Mouse (Mus musculus): ENCODE results near the gene Padi6. TPM values are rescaled to one million over a fixed set of nuclear protein-coding genes. Genes with fewer than 3 reads are reported as not detected.

Padi6 gene
- total RNA-seq, 2 experiments from 2014 or later, result not detected

GRCm38 (mm10) chr4:140750328-140750727, 7.9 kb upstream of the Padi6 start:
- DNase-seq, result peak; percentile 36

- no peak for DNase-seq
Observed at GRCm38 (mm10) chr4:140747978-140748377, 5.5 kb upstream of the Padi6 start.

DNA sequence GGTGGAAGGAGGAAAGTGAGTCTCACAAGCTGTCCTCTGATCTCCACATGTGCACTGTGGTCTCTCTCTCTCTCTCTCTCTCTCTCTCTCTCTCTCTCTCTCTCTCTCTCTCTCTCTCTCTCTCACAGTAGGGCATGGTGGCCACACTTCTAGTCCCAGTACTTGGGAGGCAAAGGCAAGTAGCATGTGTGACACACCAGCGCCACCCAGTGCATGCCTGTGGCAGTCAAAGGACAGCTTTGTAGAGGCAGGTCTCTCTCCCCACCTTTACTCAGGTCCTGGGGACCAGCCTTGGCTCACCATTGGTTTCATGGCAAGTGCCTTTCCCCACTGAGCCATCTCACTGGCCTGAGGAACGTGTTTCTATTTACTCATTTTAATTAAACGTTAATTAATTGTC, 2.2 kb upstream of the Padi6 start:
- DNase-seq, result peak; percentile 52

DNA sequence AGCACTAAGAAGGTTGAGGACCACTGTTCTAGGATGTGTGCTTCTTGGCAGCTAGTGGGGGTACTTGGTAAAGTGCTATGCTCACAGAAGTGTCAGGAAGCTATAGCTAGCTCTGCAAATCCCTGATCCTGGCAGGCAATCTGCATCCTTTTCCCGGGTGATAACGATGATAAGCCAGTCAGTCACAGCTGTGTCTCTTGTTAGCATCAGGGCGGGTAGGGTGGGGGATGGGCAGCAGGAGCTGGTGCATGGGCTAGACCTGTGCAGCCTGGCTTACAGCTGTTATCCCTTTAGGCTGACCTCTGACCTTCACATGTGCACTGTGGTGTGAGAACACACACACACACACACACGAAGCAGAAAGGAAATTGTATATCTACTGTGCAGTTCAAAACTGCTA, 643 bp upstream of the Padi6 start:
- no peak for DNase-seq

DNA sequence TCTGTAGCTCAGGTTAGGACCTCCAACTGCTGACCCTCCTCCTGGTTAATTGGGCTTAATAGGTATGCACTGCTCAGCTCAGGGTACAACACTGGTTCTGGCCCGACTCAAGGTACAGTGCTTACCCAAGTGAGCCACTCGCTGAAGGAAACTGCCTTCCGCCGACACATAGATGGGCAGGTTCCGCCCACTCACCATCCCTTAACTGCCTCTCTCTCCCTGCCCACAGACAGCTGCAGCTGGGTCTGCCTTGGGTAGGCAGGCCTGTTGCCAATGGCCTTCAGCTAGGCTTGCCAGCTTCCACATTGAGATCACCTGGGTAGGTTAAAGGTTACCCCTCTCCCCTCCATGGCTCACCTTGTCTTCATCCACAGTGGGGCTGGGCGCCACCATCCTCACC, 1.0 kb downstream of the Padi6 start:
- DNase-seq, result no peak

GRCm38 (mm10) chr4:140740655-140741054, 1.8 kb downstream of the Padi6 start:
- no peak for DNase-seq

GRCm38 (mm10) chr4:140732871-140733270, 9.6 kb downstream of the Padi6 start:
- DNase-seq, result no peak

GRCm38 (mm10) chr4:140731654-140732053, 10.8 kb downstream of the Padi6 start:
- no peak for DNase-seq

GRCm38 (mm10) chr4:140726907-140727306, 15.5 kb downstream of the Padi6 start:
- DNase-seq, result no peak

DNA sequence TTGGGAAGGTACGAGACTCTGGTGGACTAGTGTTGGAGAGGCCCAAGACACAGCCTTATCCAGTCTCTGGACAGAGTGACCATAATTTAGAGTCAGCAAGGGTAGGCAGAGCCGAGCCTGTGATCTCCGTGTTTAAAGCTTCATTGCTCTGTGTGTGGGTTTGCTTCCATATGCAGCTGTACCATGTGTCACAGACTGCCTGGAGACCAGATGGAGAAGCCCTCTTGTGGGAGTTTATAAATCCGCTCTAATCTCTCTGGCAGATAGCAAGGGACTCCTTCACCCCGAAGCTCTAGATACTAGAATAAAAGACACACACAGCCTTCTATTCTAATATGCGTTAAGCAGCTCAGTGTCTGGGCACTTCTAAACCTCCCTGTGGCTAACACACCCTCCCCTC, 17.7 kb downstream of the Padi6 start:
- no peak for DNase-seq

- DNase-seq, result no peak
Observed at GRCm38 (mm10) chr4:140723801-140724200, 18.6 kb downstream of the Padi6 start.

GRCm38 (mm10) chr4:140723192-140723591, 19.3 kb downstream of the Padi6 start:
- DNase-seq, result no peak

- DNase-seq, result no peak
Observed at GRCm38 (mm10) chr4:140722710-140723109, 19.7 kb downstream of the Padi6 start.

GRCm38 (mm10) chr4:140721968-140722490, 20.4 kb downstream of the Padi6 start:
- no peak for DNase-seq

- no peak for DNase-seq
Observed at GRCm38 (mm10) chr4:140720091-140720490, 22.4 kb downstream of the Padi6 start.

DNA sequence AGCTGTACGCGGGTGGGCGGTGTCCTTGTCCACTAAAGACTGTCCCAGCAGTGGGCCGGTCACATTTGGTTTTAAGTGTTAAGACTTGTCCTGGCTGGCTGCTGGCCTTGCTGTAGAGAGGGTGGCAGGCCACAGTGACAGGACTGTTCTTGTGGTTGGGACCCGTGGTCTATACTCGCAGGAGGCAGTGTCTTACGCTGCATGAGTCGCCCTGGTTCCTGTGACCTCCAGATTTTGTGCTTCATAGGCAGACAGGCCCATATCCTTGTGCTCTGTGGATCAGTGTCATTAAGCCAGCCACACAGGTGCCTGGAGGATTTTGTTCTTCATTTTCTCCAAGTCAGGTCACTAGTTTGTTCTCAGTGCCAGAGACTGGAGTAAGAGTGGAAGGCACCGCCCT, 24.0 kb downstream of the Padi6 start:
- no peak for DNase-seq

- DNase-seq, result no peak
Observed at GRCm38 (mm10) chr4:140716994-140717393, 25.4 kb downstream of the Padi6 start.

DNA sequence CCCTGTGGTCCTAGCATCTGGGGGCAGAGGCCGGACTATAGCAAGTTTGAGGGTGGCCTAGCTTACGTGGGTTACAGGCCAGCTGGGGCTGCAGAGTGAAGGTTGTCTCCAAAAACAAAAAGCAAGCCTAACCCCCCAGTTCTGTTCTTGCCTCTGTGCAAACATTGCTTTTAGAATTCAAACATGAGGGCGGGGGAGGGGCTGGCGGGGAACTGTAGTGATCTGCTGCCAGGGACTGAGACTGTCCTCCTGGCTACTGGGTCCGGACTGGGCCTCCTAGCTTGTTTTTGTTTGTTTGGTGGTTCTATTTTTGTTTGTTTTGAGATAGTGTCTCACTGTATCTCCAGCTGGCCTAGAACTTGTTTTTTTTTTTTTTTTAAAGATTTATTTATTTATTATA, 27.9 kb downstream of the Padi6 start:
- no peak for DNase-seq

GRCm38 (mm10) chr4:140713480-140714365, 28.7 kb downstream of the Padi6 start:
- DNase-seq, result peak; percentile 93

- peak; percentile 71 for DNase-seq
Observed at GRCm38 (mm10) chr4:140711360-140711759, 31.1 kb downstream of the Padi6 start.

GRCm38 (mm10) chr4:140710781-140711180, 31.7 kb downstream of the Padi6 start:
- DNase-seq, result no peak

GRCm38 (mm10) chr4:140709617-140710016, 32.8 kb downstream of the Padi6 start:
- DNase-seq, result no peak

DNA sequence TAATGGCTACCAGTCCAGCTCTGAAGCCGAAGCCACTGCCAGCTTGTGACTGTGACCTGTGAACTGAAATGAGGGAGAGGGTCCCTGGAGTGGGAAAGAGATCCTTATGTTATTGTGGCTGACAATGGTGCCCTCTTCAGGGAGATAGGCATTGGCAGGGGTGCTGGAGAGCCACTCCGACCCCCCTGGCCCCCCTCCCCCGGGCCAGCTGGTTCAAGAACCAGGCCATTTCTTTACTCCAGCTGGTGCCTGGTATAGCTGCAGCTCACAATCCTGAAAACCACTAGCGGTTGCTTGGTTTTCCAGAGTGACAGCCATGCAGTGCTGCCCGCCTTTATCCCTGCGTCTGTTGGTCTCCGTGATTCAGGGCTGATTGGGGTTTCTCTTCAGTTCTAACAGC, 33.3 kb downstream of the Padi6 start:
- no peak for DNase-seq

Measured in gastrocnemius, postnatal 10 days (tissue).